Mouse (Mus musculus) limb, embryonic 15.5 days (tissue): ENCODE measurements around the gene Cd209b. TPM values are rescaled to one million over a fixed set of nuclear protein-coding genes. Genes with fewer than 3 reads are reported as not detected.

ENCODE experiments used
- ATAC-seq: fragments of 200-750 bp; cut with Nextera tagmentation; 2 replicates; pipeline ENCODE4 v1.8.0; 2017; ENCODE audit warnings: low read depth, moderate TSS enrichment; ENCODE audit not compliant: insufficient number of reproducible peaks, low FRiP score, low TSS enrichment
- H3K27ac ChIP-seq: fragments of 300-500 bp; sonication (generic); 2 replicates; pipeline ENCODE4 v1.5.1; 2015; ENCODE audit warnings: moderate library complexity, mild to moderate bottlenecking, inconsistent platforms
- H3K27me3 ChIP-seq: fragments of 300-500 bp; sonication (generic); 2 replicates; pipeline ENCODE4 v1.6.1; 2015; ENCODE audit warnings: inconsistent platforms
- H3K36me3 ChIP-seq: fragments of 300-500 bp; sonication (generic); 2 replicates; pipeline ENCODE4 v1.6.1; 2015; ENCODE audit warnings: inconsistent platforms
- H3K4me1 ChIP-seq: fragments of 300-500 bp; sonication (generic); 2 replicates; pipeline ENCODE4 v1.6.1; 2015; ENCODE audit warnings: inconsistent platforms
- H3K4me2 ChIP-seq: fragments of 300-500 bp; sonication (generic); 2 replicates; pipeline ENCODE4 v1.6.1; 2015; ENCODE audit warnings: mild to moderate bottlenecking, inconsistent platforms
- H3K4me3 ChIP-seq: fragments of 300-500 bp; sonication (generic); 2 replicates; pipeline ENCODE4 v1.5.1; 2015; ENCODE audit warnings: mild to moderate bottlenecking, inconsistent platforms
- H3K9ac ChIP-seq: fragments of 300-500 bp; sonication (generic); 2 replicates; pipeline ENCODE4 v1.6.1; 2015; ENCODE audit warnings: inconsistent platforms
- H3K9me3 ChIP-seq: fragments of 300-500 bp; sonication (generic); 2 replicates; pipeline ENCODE4 v1.6.1; 2016; ENCODE audit warnings: inconsistent platforms
- WGBS: fragments of 180-500 bp; shearing (Covaris S2); methylation state at CpG from one replicate; pipeline ENCODE4 v1.1.7; 2015; 5-methylcytosine and 5-hydroxymethylcytosine counted together
- polyA plus RNA-seq: library from polyadenylated mRNA; unstranded; fragments of >200 nt; fragmentation: Nextera tagmentation; extraction: Ambion mirVana; gene quantifications from 2 replicates; pipeline ENCODE4 v1.2.1, GENCODE M21; 2015

Cd209b gene
- polyA plus RNA-seq = not detected in 2 replicates

- H3K9me3 ChIP-seq = no peaks in the 10 kb centered on the region
- ATAC-seq = no peak
- WGBS = 90% methylated on average over 3 of the region's 3 CpGs
- no peak within 1 kb of the TSS for H3K4me2 ChIP-seq
- no peaks in the 10 kb centered on the region for H3K27me3 ChIP-seq
- H3K9ac ChIP-seq = no peak within 1 kb of the TSS
- H3K4me1 ChIP-seq = no peaks in the 10 kb centered on the region
- no peaks in the 10 kb centered on the region for H3K36me3 ChIP-seq
- H3K27ac ChIP-seq = no peak within 1 kb of the TSS
- no peak within 1 kb of the TSS for H3K4me3 ChIP-seq
These were observed at the start of gene Cd209b for GRCm38 (mm10) chr8:3926744-3927143. Cd209b (minus strand) TSS chr8:3926844.

- Histone ChIP-seq H3K4me1 (no peaks in the 10 kb centered on the region), H3K36me3 (no peaks in the 10 kb centered on the region), H3K9me3 (no peaks in the 10 kb centered on the region), H3K27me3 (no peaks in the 10 kb centered on the region), H3K9ac (no peak overlapping the region), H3K27ac (no peak overlapping the region), H3K4me3 (no peak overlapping the region), H3K4me2 (no peak overlapping the region)
- 67% methylated on average over 1 of the region's 1 CpGs for WGBS
- ATAC-seq = no peak
These were observed 29.4 kb upstream of the Cd209b start for GRCm38 (mm10) chr8:3956037-3956436.

- H3K4me3 ChIP-seq = no peak within 1 kb of the TSS
- H3K9ac ChIP-seq = no peak within 1 kb of the TSS
- H3K9me3 ChIP-seq = no peaks in the 10 kb centered on the region
- H3K27ac ChIP-seq = no peak within 1 kb of the TSS
- H3K36me3 ChIP-seq = no peaks in the 10 kb centered on the region
- H3K4me1 ChIP-seq = no peaks in the 10 kb centered on the region
- no peak within 1 kb of the TSS for H3K4me2 ChIP-seq
- ATAC-seq = no peak
- no peaks in the 10 kb centered on the region for H3K27me3 ChIP-seq
- WGBS = 85% methylated on average over 1 of the region's 1 CpGs
These were observed 28.0 kb upstream of the Cd209b start, which contains the start of gene Cd209c for GRCm38 (mm10) chr8:3954646-3955045. Cd209c (minus strand) TSS chr8:3954746.

- no peaks in the 10 kb centered on the region for H3K36me3 ChIP-seq
- H3K4me2 ChIP-seq = no peak overlapping the region
- H3K27ac ChIP-seq = no peak overlapping the region
- ATAC-seq = no peak
- H3K4me1 ChIP-seq = no peaks in the 10 kb centered on the region
- H3K27me3 ChIP-seq = no peaks in the 10 kb centered on the region
- H3K4me3 ChIP-seq = no peak overlapping the region
- WGBS = 83% methylated on average over 3 of the region's 3 CpGs
- no peak overlapping the region for H3K9ac ChIP-seq
- no peaks in the 10 kb centered on the region for H3K9me3 ChIP-seq
These were observed 13.4 kb upstream of the Cd209b start for GRCm38 (mm10) chr8:3940023-3940422.

GRCm38 (mm10) chr8:3878455-3878854 lies 48.2 kb downstream of the Cd209b start, which contains the start of gene Cd209d:
Cd209d (minus strand) TSS chr8:3878555.
- ATAC-seq = no peak
- no peaks in the 10 kb centered on the region for H3K27me3 ChIP-seq
- WGBS = 69% methylated on average over 4 of the region's 4 CpGs
- H3K9ac ChIP-seq = no peak within 1 kb of the TSS
- no peaks in the 10 kb centered on the region for H3K36me3 ChIP-seq
- H3K4me3 ChIP-seq = no peak within 1 kb of the TSS
- H3K27ac ChIP-seq = no peak within 1 kb of the TSS
- H3K9me3 ChIP-seq = no peaks in the 10 kb centered on the region
- H3K4me1 ChIP-seq = no peaks in the 10 kb centered on the region
- no peak within 1 kb of the TSS for H3K4me2 ChIP-seq

- Histone ChIP-seq H3K4me3 (no peak overlapping the region), H3K36me3 (no peaks in the 10 kb centered on the region), H3K4me2 (no peak overlapping the region), H3K9me3 (0 out of 2 replicates have a peak, but pooled peaks cover 4% of the 10 kb centered on the region), H3K9ac (no peak overlapping the region), H3K27me3 (no peaks in the 10 kb centered on the region), H3K27ac (no peak overlapping the region), H3K4me1 (no peaks in the 10 kb centered on the region)
- 78% methylated on average over 2 of the region's 2 CpGs for WGBS
- no peak for ATAC-seq
These were observed 50.5 kb downstream of the Cd209b start for GRCm38 (mm10) chr8:3876121-3876520.

Other genes with a start within 250 kb of the Cd209b start
- 0.17 and 0.33 TPM in 2 replicates for gene Fcer2a, start 232.7 kb downstream of the Cd209b start, polyA plus RNA-seq
- gene Clec4g, start 206.2 kb downstream of the Cd209b start, polyA plus RNA-seq = not detected in 2 replicates
- gene Cd209a, start 177.9 kb downstream of the Cd209b start, polyA plus RNA-seq = 0.52 and 0.77 TPM in 2 replicates
- not detected in 2 replicates for gene Cd209e, start 72.5 kb downstream of the Cd209b start, polyA plus RNA-seq
- gene Cd209d, start 48.3 kb downstream of the Cd209b start, polyA plus RNA-seq = not detected in 2 replicates
- gene Cd209c, start 27.9 kb upstream of the Cd209b start, polyA plus RNA-seq = 0.27 and 0.36 TPM in 2 replicates
- gene Cd209f, start 179.0 kb upstream of the Cd209b start, polyA plus RNA-seq = not detected in 2 replicates
- not detected in 2 replicates for gene Cd209g, start 207.3 kb upstream of the Cd209b start, polyA plus RNA-seq
- 28.7 and 30.1 TPM in 2 replicates for gene Evi5l, start 239.7 kb upstream of the Cd209b start, polyA plus RNA-seq